Comparison of ENCODE assay signal across 8 mouse cellular contexts in genomic region chr15:100910381-100910841, GRCm38 (mm10). TPM values are rescaled to one million over a fixed set of nuclear protein-coding genes. Genes with fewer than 3 reads are reported as not detected.
DNase-seq lines count a peak whose midpoint lies in the region; ATAC-seq and TF ChIP-seq lines count a peak whose summit lies in the region.

No protein-coding gene starts in this region.

- intact Hi-C loops in heart, postnatal 14 days (cut with DNase I) = no loop called here

- WGBS in hindbrain, embryonic 16.5 days = 30% methylated on average over 10 of the region's 10 CpGs
- 49% methylated on average over 10 of the region's 10 CpGs for WGBS in neural tube, embryonic 12.5 days
- 57% methylated on average over 10 of the region's 10 CpGs for WGBS in liver, embryonic 12.5 days (ENCODE audit: insufficient replicate concordance)

- no peak overlapping the region for H3K4me2 ChIP-seq in hindbrain, embryonic 16.5 days (ENCODE audit: low read length)
- H3K4me2 ChIP-seq in neural tube, embryonic 12.5 days (replicated peaks) = peak overlapping the region; percentile 16; the same call in 1 of the 2 replicates
- no peak overlapping the region for H3K4me2 ChIP-seq in liver, embryonic 12.5 days

- H3K4me3 ChIP-seq in cortical plate, adult 2 months (ENCODE audit: insufficient read depth, low read length) = no peak overlapping the region
- H3K4me3 ChIP-seq in hindbrain, embryonic 16.5 days (ENCODE audit: low read length) = no peak overlapping the region
- H3K4me3 ChIP-seq in neural tube, embryonic 12.5 days = no peak overlapping the region
- no peak overlapping the region for H3K4me3 ChIP-seq in liver, embryonic 12.5 days

- H3K27me3 ChIP-seq in hindbrain, embryonic 16.5 days (replicated peaks; ENCODE audit: control insufficient read depth, insufficient read depth, low read length) = no peaks in the 10 kb centered on the region
- H3K27me3 ChIP-seq in neural tube, embryonic 12.5 days (replicated peaks) = no peaks in the 10 kb centered on the region
- H3K27me3 ChIP-seq in liver, embryonic 12.5 days (replicated peaks) = peaks cover 25% of the 10 kb centered on the region

- DNase-seq in adrenal gland, postnatal 10 days = peak; percentile 26
- no peak for DNase-seq in thymus, postnatal 4 days
- no peak for DNase-seq in ovary, postnatal 10 days (ENCODE audit: low spot score)
- no peak for DNase-seq in heart, postnatal 14 days

- peak; percentile 49; the same call in 1 of the 2 replicates for ATAC-seq in hindbrain, embryonic 16.5 days
- ATAC-seq in neural tube, embryonic 12.5 days (ENCODE audit: low FRiP score, low read depth) = peak; percentile 49; the same call in 1 of the 2 replicates
- no peak for ATAC-seq in liver, embryonic 12.5 days

- TF ChIP-seq POLR2A in cortical plate, adult 2 months (IDR thresholded peaks at IDR 0.05; ENCODE audit: extremely low read depth, insufficient read depth, low read length) = no peak

- peak overlapping the region; percentile 9; the same call in 1 of the 2 replicates for H3K9ac ChIP-seq in hindbrain, embryonic 16.5 days (ENCODE audit: low read depth, low read length)
- H3K9ac ChIP-seq in neural tube, embryonic 12.5 days = no peak overlapping the region
- H3K9ac ChIP-seq in liver, embryonic 12.5 days = no peak overlapping the region

- 0 out of 2 replicates have a peak overlapping the region, but pooled peaks have one; percentile 17 for H3K27ac ChIP-seq in cortical plate, adult 2 months (ENCODE audit: insufficient read depth, low read length)
- H3K27ac ChIP-seq in hindbrain, embryonic 16.5 days (ENCODE audit: low read depth, low read length) = peak overlapping the region; percentile 79
- peak overlapping the region; percentile 46; the same call in 1 of the 2 replicates for H3K27ac ChIP-seq in neural tube, embryonic 12.5 days
- no peak overlapping the region for H3K27ac ChIP-seq in liver, embryonic 12.5 days

- H3K4me1 ChIP-seq in cortical plate, adult 2 months (ENCODE audit: control insufficient read depth, insufficient read depth, low read length) = peaks cover 17% of the 10 kb centered on the region
- peaks cover 27% of the 10 kb centered on the region for H3K4me1 ChIP-seq in hindbrain, embryonic 16.5 days (ENCODE audit: control insufficient read depth, insufficient read depth, low read depth, low read length)
- H3K4me1 ChIP-seq in neural tube, embryonic 12.5 days = peaks cover 35% of the 10 kb centered on the region
- H3K4me1 ChIP-seq in liver, embryonic 12.5 days = no peaks in the 10 kb centered on the region; the same call in 1 of the 2 replicates

- no peaks in the 10 kb centered on the region for H3K9me3 ChIP-seq in hindbrain, embryonic 16.5 days (ENCODE audit: control insufficient read depth, low read length)
- no peaks in the 10 kb centered on the region for H3K9me3 ChIP-seq in neural tube, embryonic 12.5 days
- no peaks in the 10 kb centered on the region for H3K9me3 ChIP-seq in liver, embryonic 12.5 days (replicated peaks)

- no peaks in the 10 kb centered on the region for H3K36me3 ChIP-seq in hindbrain, embryonic 16.5 days (ENCODE audit: control insufficient read depth, insufficient read depth, low read length)
- H3K36me3 ChIP-seq in neural tube, embryonic 12.5 days = no peaks in the 10 kb centered on the region
- no peaks in the 10 kb centered on the region for H3K36me3 ChIP-seq in liver, embryonic 12.5 days

- TF ChIP-seq CTCF in cortical plate, adult 2 months (IDR thresholded peaks at IDR 0.05; ENCODE audit: extremely low read depth, insufficient read depth, low read length) = no peak

RNA-seq across cellular contexts. Expression of gene Scn8a, which starts 40.8 kb away (rescaled TPM):
- total RNA-seq in adrenal gland, postnatal 10 days (2021) = 1 to 10 TPM; 2.5 to 5.6 TPM
- polyA plus RNA-seq in cortical plate, adult 2 months (2012; rRNA removed) = 111 and 115 TPM in 2 replicates
- 11.6 and 20.0 TPM in 2 replicates for polyA plus RNA-seq in hindbrain, embryonic 16.5 days (2015; fragmentation: Nextera tagmentation; extraction: Ambion mirVana)
- 19.8 and 23.6 TPM in 2 replicates for polyA plus RNA-seq in neural tube, embryonic 12.5 days (2016; fragmentation: Nextera tagmentation; extraction: Ambion mirVana)
- 0.54 and 0.88 TPM in 2 replicates for polyA plus RNA-seq in liver, embryonic 12.5 days (2016; fragmentation: Nextera tagmentation; extraction: Ambion mirVana)
- total RNA-seq in heart, postnatal 14 days (2021) = under 1 TPM; 0.48 to 0.76 TPM
